Mouse (Mus musculus) ES-E14 (cell line): ENCODE measurements around the gene Ascc1.

Experiments
- CHD2 ChIP-seq: IDR thresholded peaks from 2 replicates; pipeline ENCODE4 v1.6.1; 2014; ENCODE audit warnings: mild to moderate bottlenecking, low read depth, low read length, inconsistent platforms
- HCFC1 ChIP-seq: IDR thresholded peaks from 2 replicates; pipeline ENCODE4 v1.6.1; 2012; ENCODE audit warnings: low read length, inconsistent platforms, borderline replicate concordance; ENCODE audit not compliant: insufficient read depth
- MAFK ChIP-seq: IDR thresholded peaks from 2 replicates; pipeline ENCODE4 v1.6.1; 2014; ENCODE audit warnings: mild to moderate bottlenecking, low read depth, low read length, inconsistent platforms; ENCODE audit not compliant: insufficient read depth
- ZC3H11A ChIP-seq: IDR thresholded peaks from 2 replicates; pipeline ENCODE4 v1.6.1; 2012; ENCODE audit warnings: low read depth, mild to moderate bottlenecking, inconsistent platforms, low read length, borderline replicate concordance

DNA sequence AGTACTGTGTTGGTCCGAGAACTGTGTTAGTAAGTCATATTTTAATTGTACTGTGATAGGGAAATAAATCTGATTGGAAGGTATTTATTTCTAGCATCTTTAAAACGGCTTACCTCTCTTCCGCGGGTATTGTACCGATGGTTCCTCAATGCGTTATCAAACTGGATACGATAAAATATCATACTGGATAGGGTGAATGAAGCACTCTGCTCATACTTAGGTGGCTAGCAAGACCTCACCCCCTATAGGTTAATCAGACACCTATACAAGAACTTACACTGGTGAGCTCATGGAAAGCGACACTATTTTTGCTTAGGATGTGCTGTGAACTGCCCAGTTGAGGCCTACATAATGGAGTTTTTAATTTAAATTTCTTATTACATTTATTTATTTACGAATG, 1.2 kb downstream of the Ascc1 start:
- TF ChIP-seq CHD2 (no peak), ZC3H11A (no peak), MAFK (no peak), HCFC1 (no peak)
